Mouse (Mus musculus): ENCODE measurements around the gene Nuak2. TPM values are rescaled to one million over a fixed set of nuclear protein-coding genes. Genes with fewer than 3 reads are reported as not detected.

Nuak2 gene
- polyA plus RNA-seq, 1 experiment from 2014 or later, result 94.9 TPM

- H3K4me3 ChIP-seq, result peak overlapping the region; percentile 89
- WGBS, result 12% methylated on average over 7 of the region's 7 CpGs
These were observed 684 bp downstream of the Nuak2 start for GRCm38 (mm10) chr1:132316625-132316994.

GRCm38 (mm10) chr1:132317413-132317812 is 1.5 kb downstream of the Nuak2 start:
- Histone ChIP-seq H3K4me3 (peak overlapping the region; percentile 89), H3K9ac (replicated peaks) (peak overlapping the region; percentile 95), H3K27ac (replicated peaks) (peak overlapping the region; percentile 98), H3K4me1 (peaks cover 56% of the 10 kb centered on the region), H3K36me3 (0 out of 2 replicates have a peak, but pooled peaks cover 7% of the 10 kb centered on the region), H3K4me2 (replicated peaks) (peak overlapping the region; percentile 63), H3K27me3 (peaks cover 4% of the 10 kb centered on the region; the same call in 1 of the 2 replicates), H3K9me3 (no peaks in the 10 kb centered on the region)
- 10% methylated on average over 4 of the region's 4 CpGs for WGBS
- ATAC-seq (ENCODE audit: low FRiP score, low read depth), result no peak

More at GRCm38 (mm10) chr1:132316625-132316994, 684 bp downstream of the Nuak2 start:
- ATAC-seq (ENCODE audit: low FRiP score, low read depth), result no peak
- Histone ChIP-seq H3K4me2 (replicated peaks) (peak overlapping the region; percentile 63), H3K36me3 (0 out of 2 replicates have a peak, but pooled peaks cover 7% of the 10 kb centered on the region), H3K9me3 (no peaks in the 10 kb centered on the region), H3K4me1 (peaks cover 49% of the 10 kb centered on the region), H3K27ac (replicated peaks) (peak overlapping the region; percentile 98), H3K27me3 (peaks cover 8% of the 10 kb centered on the region; the same call in 1 of the 2 replicates), H3K9ac (replicated peaks) (peak overlapping the region; percentile 95)

GRCm38 (mm10) chr1:132317894-132318863 is 2.3 kb downstream of the Nuak2 start:
- Histone ChIP-seq H3K4me3 (peak overlapping the region; percentile 89), H3K27me3 (peaks cover 4% of the 10 kb centered on the region; the same call in 1 of the 2 replicates), H3K36me3 (0 out of 2 replicates have a peak, but pooled peaks cover 7% of the 10 kb centered on the region), H3K9me3 (no peaks in the 10 kb centered on the region), H3K4me2 (replicated peaks) (peak overlapping the region; percentile 63), H3K9ac (replicated peaks) (peak overlapping the region; percentile 95), H3K4me1 (peaks cover 63% of the 10 kb centered on the region), H3K27ac (replicated peaks) (peak overlapping the region; percentile 98)
- ATAC-seq (ENCODE audit: low FRiP score, low read depth), result no peak
- WGBS, result 12% methylated on average over 8 of the region's 8 CpGs

- Histone ChIP-seq H3K4me1 (peaks cover 73% of the 10 kb centered on the region), H3K4me3 (peak overlapping the region; percentile 89), H3K9me3 (no peaks in the 10 kb centered on the region), H3K4me2 (replicated peaks) (peak overlapping the region; percentile 63), H3K27me3 (peaks cover 4% of the 10 kb centered on the region; the same call in 1 of the 2 replicates), H3K9ac (replicated peaks) (peak overlapping the region; percentile 95), H3K36me3 (0 out of 2 replicates have a peak, but pooled peaks cover 8% of the 10 kb centered on the region), H3K27ac (replicated peaks) (peak overlapping the region; percentile 98)
- no peak for ATAC-seq (ENCODE audit: low FRiP score, low read depth)
- 20% methylated on average over 5 of the region's 5 CpGs for WGBS
These were observed 3.3 kb downstream of the Nuak2 start for GRCm38 (mm10) chr1:132319242-132319641.

- Histone ChIP-seq H3K4me1 (peaks cover 92% of the 10 kb centered on the region), H3K9me3 (no peaks in the 10 kb centered on the region), H3K27me3 (no peaks in the 10 kb centered on the region), H3K4me2 (replicated peaks) (peak overlapping the region; percentile 63), H3K9ac (replicated peaks) (peak overlapping the region; percentile 34), H3K36me3 (peaks cover 35% of the 10 kb centered on the region), H3K27ac (replicated peaks) (peak overlapping the region; percentile 98), H3K4me3 (0 out of 2 replicates have a peak overlapping the region, but pooled peaks have one; percentile 6)
- ATAC-seq (ENCODE audit: low FRiP score, low read depth), result peak; percentile 11; the same call in 1 of the 2 replicates
- 21% methylated on average over 7 of the region's 7 CpGs for whole genome bisulfite sequencing
These were observed 6.1 kb downstream of the Nuak2 start for GRCm38 (mm10) chr1:132321821-132322580.

- H3K36me3 ChIP-seq, result peaks cover 44% of the 10 kb centered on the region
- ATAC-seq (ENCODE audit: low FRiP score, low read depth), result peak; percentile 95
- no peaks in the 10 kb centered on the region for H3K9me3 ChIP-seq
- peak overlapping the region; percentile 21 for H3K4me3 ChIP-seq
- whole genome bisulfite sequencing, result 4% methylated on average over 13 of the region's 13 CpGs
- peaks cover 96% of the 10 kb centered on the region for H3K4me1 ChIP-seq
- H3K4me2 ChIP-seq (replicated peaks), result peak overlapping the region; percentile 63
- H3K27ac ChIP-seq (replicated peaks), result peak overlapping the region; percentile 98
- H3K9ac ChIP-seq (replicated peaks), result peak overlapping the region; percentile 34; the same call in 1 of the 2 replicates
- H3K27me3 ChIP-seq, result no peaks in the 10 kb centered on the region
These were observed 7.0 kb downstream of the Nuak2 start for GRCm38 (mm10) chr1:132322711-132323542.

GRCm38 (mm10) chr1:132326777-132327176 is 10.9 kb downstream of the Nuak2 start:
- no peak overlapping the region for H3K4me3 ChIP-seq
- no peak overlapping the region for H3K4me2 ChIP-seq (replicated peaks)
- H3K27ac ChIP-seq (replicated peaks), result peak overlapping the region; percentile 78
- 0 out of 2 replicates have a peak overlapping the region, but pooled peaks have one; percentile 3 for H3K9ac ChIP-seq (replicated peaks)
- H3K9me3 ChIP-seq, result no peaks in the 10 kb centered on the region
- no peak for ATAC-seq (ENCODE audit: low FRiP score, low read depth)
- H3K4me1 ChIP-seq, result peaks cover 93% of the 10 kb centered on the region
- peaks cover 72% of the 10 kb centered on the region for H3K36me3 ChIP-seq
- WGBS, result 61% methylated on average over 9 of the region's 9 CpGs
- no peaks in the 10 kb centered on the region for H3K27me3 ChIP-seq

- H3K27me3 ChIP-seq, result no peaks in the 10 kb centered on the region
- no peak overlapping the region for H3K4me3 ChIP-seq
- no peaks in the 10 kb centered on the region for H3K9me3 ChIP-seq
- no peak for ATAC-seq (ENCODE audit: low FRiP score, low read depth)
- peaks cover 79% of the 10 kb centered on the region for H3K36me3 ChIP-seq
- H3K9ac ChIP-seq (replicated peaks), result 0 out of 2 replicates have a peak overlapping the region, but pooled peaks have one; percentile 3
- H3K27ac ChIP-seq (replicated peaks), result peak overlapping the region; percentile 78
- 87% methylated on average over 17 of the region's 17 CpGs for WGBS
- no peak overlapping the region for H3K4me2 ChIP-seq (replicated peaks)
- peaks cover 93% of the 10 kb centered on the region for H3K4me1 ChIP-seq
These were observed 11.6 kb downstream of the Nuak2 start for GRCm38 (mm10) chr1:132327477-132327876.

- Histone ChIP-seq H3K4me3 (no peak overlapping the region), H3K4me1 (peaks cover 93% of the 10 kb centered on the region), H3K4me2 (replicated peaks) (no peak overlapping the region), H3K9ac (replicated peaks) (0 out of 2 replicates have a peak overlapping the region, but pooled peaks have one; percentile 1), H3K36me3 (peaks cover 80% of the 10 kb centered on the region), H3K9me3 (no peaks in the 10 kb centered on the region), H3K27me3 (no peaks in the 10 kb centered on the region), H3K27ac (replicated peaks) (peak overlapping the region; percentile 78)
- ATAC-seq (ENCODE audit: low FRiP score, low read depth), result no peak
- 77% methylated on average over 3 of the region's 3 CpGs for WGBS
These were observed 12.6 kb downstream of the Nuak2 start for GRCm38 (mm10) chr1:132328565-132328964.

GRCm38 (mm10) chr1:132329656-132330055 is 13.7 kb downstream of the Nuak2 start:
- 78% methylated on average over 7 of the region's 7 CpGs for WGBS
- no peak overlapping the region; the same call in 1 of the 2 replicates for H3K9ac ChIP-seq (replicated peaks)
- peak overlapping the region; percentile 94 for H3K27ac ChIP-seq (replicated peaks)
- no peaks in the 10 kb centered on the region for H3K9me3 ChIP-seq
- no peak overlapping the region for H3K4me2 ChIP-seq (replicated peaks)
- ATAC-seq (ENCODE audit: low FRiP score, low read depth), result no peak
- no peaks in the 10 kb centered on the region for H3K27me3 ChIP-seq
- H3K36me3 ChIP-seq, result peaks cover 75% of the 10 kb centered on the region
- H3K4me1 ChIP-seq, result peaks cover 93% of the 10 kb centered on the region
- H3K4me3 ChIP-seq, result no peak overlapping the region

- H3K9me3 ChIP-seq, result no peaks in the 10 kb centered on the region
These were observed 14.5 kb downstream of the Nuak2 start for GRCm38 (mm10) chr1:132330397-132330796.

More at GRCm38 (mm10) chr1:132330397-132330796, 14.5 kb downstream of the Nuak2 start:
- Histone ChIP-seq H3K4me3 (no peak overlapping the region), H3K36me3 (peaks cover 68% of the 10 kb centered on the region), H3K4me1 (peaks cover 94% of the 10 kb centered on the region), H3K27ac (replicated peaks) (peak overlapping the region; percentile 94), H3K4me2 (replicated peaks) (no peak overlapping the region), H3K27me3 (no peaks in the 10 kb centered on the region), H3K9ac (replicated peaks) (0 out of 2 replicates have a peak overlapping the region, but pooled peaks have one; percentile 4)
- WGBS, result 56% methylated on average over 15 of the region's 15 CpGs
- no peak for ATAC-seq (ENCODE audit: low FRiP score, low read depth)

All from midbrain, embryonic 12.5 days (tissue).